Mouse (Mus musculus) testis, adult 2 months (tissue): ENCODE data around the gene Ociad1. TPM values are rescaled to one million over a fixed set of nuclear protein-coding genes. Genes with fewer than 3 reads are reported as not detected.
A peak's percentile ranks its signal among the peaks of the same experiment; 100 is the strongest.

ENCODE experiments used
- H3K27ac ChIP-seq: fragments of 200-500 bp; 2 replicates; pipeline ENCODE4 v1.5.1; 2012; ENCODE audit warnings: low read depth, low read length; ENCODE audit not compliant: control insufficient read depth, insufficient read depth
- H3K27me3 ChIP-seq: fragments of 200-500 bp; 2 replicates; pipeline ENCODE4 v1.6.1; 2012; ENCODE audit warnings: mild to moderate bottlenecking, low read length, moderate library complexity; ENCODE audit not compliant: control insufficient read depth, insufficient read depth
- H3K36me3 ChIP-seq: fragments of 200-500 bp; 2 replicates; pipeline ENCODE4 v1.6.1; 2012; ENCODE audit warnings: mild to moderate bottlenecking, low read length; ENCODE audit not compliant: control insufficient read depth, insufficient read depth
- H3K4me1 ChIP-seq: fragments of 200-500 bp; 2 replicates; pipeline ENCODE4 v1.6.1; 2012; ENCODE audit warnings: low read length; ENCODE audit not compliant: control insufficient read depth, insufficient read depth
- H3K4me3 ChIP-seq: fragments of 200-500 bp; 2 replicates; pipeline ENCODE4 v1.5.1; 2012; ENCODE audit warnings: low read depth, mild to moderate bottlenecking, low read length, moderate library complexity, mixed read lengths; ENCODE audit not compliant: control insufficient read depth
- CTCF ChIP-seq: fragments of 200-500 bp; IDR thresholded peaks from 2 replicates; pipeline ENCODE4 v1.5.1; 2012; ENCODE audit warnings: low read depth, mild to moderate bottlenecking, inconsistent platforms, low read length, moderate library complexity; ENCODE audit not compliant: control insufficient read depth, insufficient read depth, insufficient replicate concordance
- POLR2A ChIP-seq: fragments of 200-500 bp; IDR thresholded peaks from 2 replicates; pipeline ENCODE4 v1.6.1; 2012; ENCODE audit warnings: low read depth, mild to moderate bottlenecking, inconsistent platforms, low read length, moderate library complexity; ENCODE audit not compliant: control insufficient read depth
- polyA plus RNA-seq: library from polyadenylated mRNA; depleted of rRNA; stranded (reverse); fragments of >200 nt; gene quantifications from 2 replicates; pipeline ENCODE4 v1.2.3, GENCODE M21; 2012; rRNA removed

Ociad1 gene
- polyA plus RNA-seq = 60.4 and 63.7 TPM in 2 replicates

DNA sequence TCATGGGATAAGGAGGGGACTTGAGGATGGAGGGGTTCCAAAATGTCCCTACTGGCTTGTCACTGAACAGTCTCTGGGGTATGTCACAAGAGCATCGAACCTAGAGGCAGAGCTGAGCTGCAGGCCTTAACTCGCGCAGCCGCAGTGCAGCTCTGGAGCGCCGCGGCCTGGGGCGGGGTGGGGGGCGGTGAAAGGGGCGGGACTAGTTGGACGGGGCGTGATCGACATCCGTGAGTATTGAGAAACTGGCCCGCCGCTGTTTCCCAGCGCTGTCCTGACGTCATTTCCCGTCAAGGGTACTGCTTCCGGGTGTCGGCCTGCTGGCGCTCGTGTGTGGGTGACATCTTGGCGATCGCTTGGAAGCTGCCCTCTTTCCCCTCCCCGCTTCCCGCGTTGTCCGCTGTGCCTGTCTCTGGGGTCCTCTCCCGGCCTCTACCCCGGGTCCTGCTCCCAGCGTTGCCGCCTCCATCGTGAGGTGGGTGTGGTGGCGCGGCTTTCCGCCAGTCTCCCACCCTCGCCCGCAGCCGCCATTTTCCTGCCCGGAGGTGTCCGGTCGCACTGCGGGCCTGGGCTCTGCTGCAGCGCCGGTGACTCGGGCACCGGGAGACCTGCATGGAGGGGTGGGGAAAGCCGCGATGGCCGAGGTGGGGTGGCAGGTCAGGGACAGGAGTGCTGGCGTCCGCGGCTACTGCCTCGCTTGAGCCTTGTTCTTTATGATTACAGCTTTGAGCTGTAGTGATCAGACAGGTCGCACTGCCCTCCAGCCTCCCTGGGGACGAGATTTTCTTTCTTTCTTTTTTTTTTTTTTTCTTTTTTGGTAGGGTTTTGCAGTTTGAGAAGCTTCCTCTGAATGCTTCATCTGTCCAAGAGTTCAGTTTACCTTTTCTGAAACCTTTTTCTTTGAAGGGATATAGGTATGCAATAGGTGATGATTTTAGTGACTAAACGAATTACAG, at the start of gene Ociad1:
Gene Ociad1, plus strand, starts transcription at position 283 of the 956 bp plus-strand sequence.
- H3K4me3 ChIP-seq = peak within 1 kb of the TSS; percentile 92
- no peaks in the 10 kb centered on the region for H3K4me1 ChIP-seq
- TF ChIP-seq CTCF = no peak
- peak; percentile 97 for TF ChIP-seq POLR2A
- H3K27me3 ChIP-seq = no peaks in the 10 kb centered on the region
- H3K36me3 ChIP-seq = no peaks in the 10 kb centered on the region; the same call in 1 of the 2 replicates
- H3K27ac ChIP-seq = peak within 1 kb of the TSS; percentile 86

- Histone ChIP-seq H3K36me3 (no peaks in the 10 kb centered on the region), H3K27ac (no peak overlapping the region), H3K4me3 (no peak overlapping the region), H3K4me1 (no peaks in the 10 kb centered on the region; the same call in 1 of the 2 replicates), H3K27me3 (no peaks in the 10 kb centered on the region)
- no peak for TF ChIP-seq POLR2A
- TF ChIP-seq CTCF = no peak
These were observed 48.2 kb upstream of the Ociad1 start for GRCm38 (mm10) chr5:73244403-73244802.

- H3K27ac ChIP-seq = no peak overlapping the region
- H3K36me3 ChIP-seq = no peaks in the 10 kb centered on the region
- no peaks in the 10 kb centered on the region for H3K27me3 ChIP-seq
- H3K4me1 ChIP-seq = no peaks in the 10 kb centered on the region; the same call in 1 of the 2 replicates
- no peak overlapping the region for H3K4me3 ChIP-seq
- TF ChIP-seq CTCF (no peak), POLR2A (no peak)
These were observed 46.2 kb upstream of the Ociad1 start for GRCm38 (mm10) chr5:73246414-73246813.

GRCm38 (mm10) chr5:73248211-73248610, 44.4 kb upstream of the Ociad1 start:
- no peak overlapping the region for H3K27ac ChIP-seq
- no peaks in the 10 kb centered on the region for H3K27me3 ChIP-seq
- H3K4me3 ChIP-seq = no peak overlapping the region
- no peaks in the 10 kb centered on the region for H3K36me3 ChIP-seq
- H3K4me1 ChIP-seq = no peaks in the 10 kb centered on the region; the same call in 1 of the 2 replicates
- TF ChIP-seq POLR2A (no peak), CTCF (no peak)

DNA sequence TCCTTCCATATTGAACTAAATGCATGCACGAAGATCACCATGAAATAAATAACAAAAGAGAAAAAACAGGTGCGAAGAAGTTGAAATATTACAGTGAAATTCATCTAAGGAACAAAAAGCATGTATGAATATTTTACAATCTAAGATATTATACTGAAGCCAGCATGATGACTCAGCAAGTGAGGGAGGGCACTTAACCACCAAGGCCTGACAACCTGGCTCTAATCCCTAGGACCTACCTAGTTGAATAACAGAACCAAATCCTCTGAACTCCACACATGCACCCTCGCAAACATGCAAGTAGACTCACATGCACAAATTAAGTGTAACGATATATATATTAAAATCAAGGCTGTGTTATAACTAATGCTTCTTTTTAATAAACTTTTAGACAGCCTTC, 43.2 kb upstream of the Ociad1 start:
- no peaks in the 10 kb centered on the region for H3K36me3 ChIP-seq
- no peak overlapping the region for H3K27ac ChIP-seq
- no peaks in the 10 kb centered on the region for H3K4me1 ChIP-seq
- H3K27me3 ChIP-seq = no peaks in the 10 kb centered on the region
- H3K4me3 ChIP-seq = no peak overlapping the region
- TF ChIP-seq CTCF (no peak), POLR2A (no peak)

- no peak for TF ChIP-seq CTCF
- no peak for TF ChIP-seq POLR2A
- Histone ChIP-seq H3K36me3 (no peaks in the 10 kb centered on the region), H3K4me1 (peaks cover 7% of the 10 kb centered on the region), H3K4me3 (no peak overlapping the region), H3K27ac (no peak overlapping the region), H3K27me3 (no peaks in the 10 kb centered on the region)
These were observed 39.8 kb upstream of the Ociad1 start for GRCm38 (mm10) chr5:73252739-73253138.

GRCm38 (mm10) chr5:73254660-73255059, 37.9 kb upstream of the Ociad1 start:
- Histone ChIP-seq H3K27ac (no peak overlapping the region), H3K36me3 (no peaks in the 10 kb centered on the region), H3K4me1 (peaks cover 7% of the 10 kb centered on the region), H3K4me3 (peak overlapping the region; percentile 95; the same call in 1 of the 2 replicates), H3K27me3 (no peaks in the 10 kb centered on the region)
- TF ChIP-seq POLR2A (no peak), CTCF (no peak)
